12 mouse cellular contexts compared by ENCODE assay signal in genomic region chr12:104718956-104719355, GRCm38 (mm10). TPM values are rescaled to one million over a fixed set of nuclear protein-coding genes. Genes with fewer than 3 reads are reported as not detected.
A peak's percentile ranks its signal among the peaks of the same experiment; 100 is the strongest.
DNase-seq lines count a peak whose midpoint lies in the region; ATAC-seq lines count a peak whose summit lies in the region.
"Had no signal": no experiment of that assay in that cellular context is flagged by ENCODE, and none has a peak within 500 bp of the region (broad histone marks: within the 10 kb centered on the region; RNA-seq: fewer than 3 reads in every experiment).

No protein-coding gene starts in this region.

- WGBS in forebrain, embryonic 13.5 days = 78% methylated on average over 5 of the region's 5 CpGs
- WGBS in forebrain, embryonic 10.5 days = 83% methylated on average over 5 of the region's 5 CpGs
- 83% methylated on average over 5 of the region's 5 CpGs for WGBS in hindbrain, embryonic 15.5 days
- WGBS in hindbrain, embryonic 11.5 days = 90% methylated on average over 5 of the region's 5 CpGs
- 74% methylated on average over 5 of the region's 5 CpGs for WGBS in intestine, embryonic 16.5 days

- peaks cover 7% of the 10 kb centered on the region; the same call in 1 of the 2 replicates for H3K4me1 ChIP-seq in forebrain, embryonic 13.5 days
- no peaks in the 10 kb centered on the region for H3K4me1 ChIP-seq in forebrain, embryonic 10.5 days
- no peaks in the 10 kb centered on the region; the same call in 1 of the 2 replicates for H3K4me1 ChIP-seq in hindbrain, embryonic 15.5 days (replicated peaks)
- H3K4me1 ChIP-seq in hindbrain, embryonic 11.5 days (replicated peaks; ENCODE audit: control insufficient read depth, insufficient read depth, low read length) = no peaks in the 10 kb centered on the region
- H3K4me1 ChIP-seq in intestine, embryonic 16.5 days (ENCODE audit: control insufficient read depth, insufficient read depth, low read length) = peaks cover 2% of the 10 kb centered on the region; the same call in 1 of the 2 replicates

- no peaks in the 10 kb centered on the region for H3K27me3 ChIP-seq in forebrain, embryonic 13.5 days
- H3K27me3 ChIP-seq in forebrain, embryonic 10.5 days (ENCODE audit: poor library complexity, severe bottlenecking) = no peaks in the 10 kb centered on the region
- no peaks in the 10 kb centered on the region for H3K27me3 ChIP-seq in hindbrain, embryonic 15.5 days
- H3K27me3 ChIP-seq in hindbrain, embryonic 11.5 days (ENCODE audit: control insufficient read depth, insufficient read depth, low read length) = no peaks in the 10 kb centered on the region
- H3K27me3 ChIP-seq in intestine, embryonic 16.5 days (replicated peaks; ENCODE audit: control insufficient read depth, insufficient read depth, low read length) = no peaks in the 10 kb centered on the region

- H3K9ac ChIP-seq in forebrain, embryonic 13.5 days = no peak overlapping the region
- H3K9ac ChIP-seq in hindbrain, embryonic 15.5 days = no peak overlapping the region
- H3K9ac ChIP-seq in hindbrain, embryonic 11.5 days (ENCODE audit: low read depth, low read length) = no peak overlapping the region
- H3K9ac ChIP-seq in intestine, embryonic 16.5 days (ENCODE audit: low read depth, low read length) = no peak overlapping the region

- H3K27ac ChIP-seq in forebrain, embryonic 13.5 days = no peak overlapping the region
- no peak overlapping the region for H3K27ac ChIP-seq in forebrain, embryonic 10.5 days
- H3K27ac ChIP-seq in hindbrain, embryonic 15.5 days (replicated peaks) = no peak overlapping the region
- H3K27ac ChIP-seq in hindbrain, embryonic 11.5 days (ENCODE audit: low read depth, low read length) = no peak overlapping the region
- H3K27ac ChIP-seq in intestine, embryonic 16.5 days (ENCODE audit: low read length) = no peak overlapping the region

- no peaks in the 10 kb centered on the region for H3K9me3 ChIP-seq in forebrain, embryonic 13.5 days (replicated peaks)
- no peaks in the 10 kb centered on the region for H3K9me3 ChIP-seq in forebrain, embryonic 10.5 days
- no peaks in the 10 kb centered on the region for H3K9me3 ChIP-seq in hindbrain, embryonic 15.5 days
- H3K9me3 ChIP-seq in hindbrain, embryonic 11.5 days (ENCODE audit: control insufficient read depth, low read length) = no peaks in the 10 kb centered on the region
- no peaks in the 10 kb centered on the region for H3K9me3 ChIP-seq in intestine, embryonic 16.5 days (ENCODE audit: control insufficient read depth, low read length)

- ATAC-seq in forebrain, embryonic 13.5 days = 0 out of 2 replicates have a peak, but pooled peaks have one; percentile 19
- ATAC-seq in hindbrain, embryonic 15.5 days (ENCODE audit: low FRiP score, low read depth) = peak; percentile 59; the same call in 1 of the 2 replicates
- no peak for ATAC-seq in hindbrain, embryonic 11.5 days (ENCODE audit: low FRiP score)
- no peak for ATAC-seq in intestine, embryonic 16.5 days

- H3K4me2 ChIP-seq in forebrain, embryonic 13.5 days = no peak overlapping the region
- H3K4me2 ChIP-seq in hindbrain, embryonic 15.5 days = no peak overlapping the region
- no peak overlapping the region for H3K4me2 ChIP-seq in hindbrain, embryonic 11.5 days (replicated peaks; ENCODE audit: low read depth, low read length)
- no peak overlapping the region for H3K4me2 ChIP-seq in intestine, embryonic 16.5 days (ENCODE audit: low read depth, low read length)

- H3K36me3 ChIP-seq in forebrain, embryonic 13.5 days (ENCODE audit: poor library complexity, severe bottlenecking) = peaks cover 61% of the 10 kb centered on the region
- H3K36me3 ChIP-seq in forebrain, embryonic 10.5 days (replicated peaks) = peaks cover 96% of the 10 kb centered on the region
- peaks cover 25% of the 10 kb centered on the region for H3K36me3 ChIP-seq in hindbrain, embryonic 15.5 days
- H3K36me3 ChIP-seq in hindbrain, embryonic 11.5 days (ENCODE audit: control insufficient read depth, insufficient read depth, low read length) = peaks cover 6% of the 10 kb centered on the region; the same call in 1 of the 2 replicates
- peaks cover 16% of the 10 kb centered on the region for H3K36me3 ChIP-seq in intestine, embryonic 16.5 days (ENCODE audit: control insufficient read depth, insufficient read depth, low read length)

- H3K4me3 ChIP-seq in forebrain, embryonic 13.5 days = no peak overlapping the region
- no peak overlapping the region for H3K4me3 ChIP-seq in forebrain, embryonic 10.5 days
- no peak overlapping the region for H3K4me3 ChIP-seq in hindbrain, embryonic 15.5 days
- H3K4me3 ChIP-seq in hindbrain, embryonic 11.5 days (ENCODE audit: low read depth, low read length) = no peak overlapping the region
- no peak overlapping the region for H3K4me3 ChIP-seq in intestine, embryonic 16.5 days (ENCODE audit: low read length)
- H3K4me3 ChIP-seq: myocyte had no signal

- no peak for DNase-seq in forebrain, embryonic 10.5 days (ENCODE audit: extremely low spot score, low spot score)
- no peak for DNase-seq in hindbrain, embryonic 11.5 days (ENCODE audit: low spot score)
- peak; percentile 64 for DNase-seq in retina, embryonic 14.5 days (ENCODE audit: low spot score)
- DNase-seq in retina, postnatal 1 day = no peak
- no peak for DNase-seq in T-cell, adult 2 months (ENCODE audit: low spot score)
- DNase-seq: cerebellum, postnatal 36 days; kidney, adult 18-20 months; lung, postnatal 36 days had no signal

RNA-seq across cellular contexts. Expression of gene Dicer1, which starts 32.8 kb away (rescaled TPM):
- 52.0 and 52.1 TPM in 2 replicates for polyA plus RNA-seq in forebrain, embryonic 13.5 days (2015; fragmentation: Nextera tagmentation; extraction: Ambion mirVana)
- polyA plus RNA-seq in forebrain, embryonic 10.5 days (2016; fragmentation: Nextera tagmentation; extraction: Ambion mirVana) = 47.0 and 47.7 TPM in 2 replicates
- polyA plus RNA-seq in hindbrain, embryonic 15.5 days (2015; fragmentation: Nextera tagmentation; extraction: Ambion mirVana) = 36.0 and 38.2 TPM in 2 replicates
- polyA plus RNA-seq in hindbrain, embryonic 11.5 days (2014; fragmentation: Nextera tagmentation; extraction: Ambion mirVana) = 30.9 and 54.0 TPM in 2 replicates
- 10.4 and 11.2 TPM in 2 replicates for polyA plus RNA-seq in intestine, embryonic 16.5 days (2015; fragmentation: Nextera tagmentation; extraction: Ambion mirVana)

Comparison
In these comparisons a context has a peak if more than half of its experiments do, and no peak if none do; other contexts are left out.
1. ATAC-seq: peak in forebrain, embryonic 13.5 days (single experiment) and hindbrain, embryonic 15.5 days (single experiment); none in hindbrain, embryonic 11.5 days (single experiment) and intestine, embryonic 16.5 days (single experiment).